Mouse (Mus musculus): ENCODE results near the gene Spryd7. TPM values are rescaled to one million over a fixed set of nuclear protein-coding genes. Genes with fewer than 3 reads are reported as not detected.
"Not testable (repeated sequence)": the region's sequence is repeated elsewhere in the genome, so short reads cannot be mapped to it uniquely, and the experiment has no call there.

Spryd7 gene
- polyA plus RNA-seq, 1 experiment from 2014 or later = 39.8 TPM

DNA sequence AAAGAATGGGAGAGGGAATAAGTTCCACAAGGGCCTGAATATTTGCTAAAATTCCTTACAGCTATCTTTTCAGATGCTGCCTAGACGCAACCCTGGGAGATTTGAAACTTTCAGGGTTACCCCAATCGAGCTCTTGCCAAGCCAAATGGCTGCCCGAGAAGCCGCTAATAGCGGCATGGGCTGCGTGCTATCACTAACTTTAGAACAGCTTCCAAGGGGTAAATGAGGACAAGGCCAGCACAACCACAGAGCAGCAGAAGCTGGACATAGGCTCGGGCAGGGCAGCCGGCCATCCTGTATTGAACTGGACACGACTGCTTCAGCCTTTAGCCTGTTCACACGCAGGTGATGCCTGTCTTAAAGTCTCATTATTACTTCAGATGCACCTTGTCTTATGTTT is 18.4 kb upstream of the Spryd7 start:
- H3K9me3 ChIP-seq = no peaks in the 10 kb centered on the region; the same call in 1 of the 2 replicates
- no peaks in the 10 kb centered on the region for H3K36me3 ChIP-seq
- ATAC-seq (replicated peaks) = no peak
- H3K27ac ChIP-seq (replicated peaks) = no peak overlapping the region
- no peaks in the 10 kb centered on the region for H3K4me1 ChIP-seq
- H3K27me3 ChIP-seq = no peaks in the 10 kb centered on the region
- WGBS = 87% methylated on average over 10 of the region's 10 CpGs
- H3K4me3 ChIP-seq = no peak overlapping the region
- no peak overlapping the region for H3K4me2 ChIP-seq (replicated peaks)
- H3K9ac ChIP-seq (replicated peaks) = no peak overlapping the region

DNA sequence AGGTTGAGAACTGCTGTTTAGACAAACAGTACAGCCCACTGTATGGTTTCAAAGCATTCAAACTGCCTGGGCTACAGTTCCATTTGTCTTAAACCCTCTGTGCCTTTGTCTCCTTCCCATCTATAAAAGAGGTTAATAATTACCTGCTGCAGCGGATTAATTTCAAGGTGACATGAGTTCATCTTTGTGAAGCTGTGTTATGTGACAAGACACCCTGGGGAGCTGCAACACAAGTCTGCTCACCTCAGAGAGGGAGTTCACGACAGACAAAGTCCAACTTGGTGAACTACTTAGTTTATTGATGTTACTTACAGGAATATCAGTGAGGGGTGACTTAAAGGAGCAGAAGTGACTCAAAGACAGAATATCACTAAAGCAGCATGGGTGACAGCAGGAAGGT is 15.4 kb upstream of the Spryd7 start:
- ATAC-seq (replicated peaks) = no peak
- Histone ChIP-seq H3K4me2 (replicated peaks) (no peak overlapping the region), H3K4me1 (no peaks in the 10 kb centered on the region), H3K27ac (replicated peaks) (no peak overlapping the region), H3K9ac (replicated peaks) (no peak overlapping the region), H3K4me3 (no peak overlapping the region), H3K27me3 (no peaks in the 10 kb centered on the region), H3K9me3 (no peaks in the 10 kb centered on the region), H3K36me3 (no peaks in the 10 kb centered on the region)
- WGBS = 63% methylated on average over 2 of the region's 2 CpGs

DNA sequence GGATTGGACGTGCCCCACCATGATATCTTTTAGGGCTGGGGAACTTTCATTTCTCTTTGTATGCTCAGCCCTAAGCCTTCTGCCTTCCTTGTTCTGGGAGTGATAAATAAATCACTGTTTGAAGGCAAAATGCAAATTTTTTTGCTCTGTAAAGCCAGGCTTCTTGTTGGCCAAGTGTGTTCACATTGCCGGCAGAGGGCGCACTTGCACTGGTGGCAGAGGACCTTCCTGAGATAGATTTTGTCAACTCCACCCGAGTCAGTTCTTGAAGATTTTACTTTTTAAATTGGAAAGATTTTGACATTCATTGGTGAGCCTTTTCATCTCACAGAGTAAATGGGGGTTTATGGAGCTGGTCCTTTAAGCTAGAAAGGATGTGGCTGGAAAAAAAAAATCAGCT is 14.7 kb upstream of the Spryd7 start:
- no peaks in the 10 kb centered on the region for H3K27me3 ChIP-seq
- H3K9ac ChIP-seq (replicated peaks) = no peak overlapping the region
- H3K27ac ChIP-seq (replicated peaks) = no peak overlapping the region
- no peaks in the 10 kb centered on the region for H3K4me1 ChIP-seq
- no peak for ATAC-seq (replicated peaks)
- H3K4me2 ChIP-seq (replicated peaks) = no peak overlapping the region
- 12% methylated on average over 4 of the region's 4 CpGs for WGBS
- no peak overlapping the region for H3K4me3 ChIP-seq
- H3K9me3 ChIP-seq = no peaks in the 10 kb centered on the region
- H3K36me3 ChIP-seq = no peaks in the 10 kb centered on the region

DNA sequence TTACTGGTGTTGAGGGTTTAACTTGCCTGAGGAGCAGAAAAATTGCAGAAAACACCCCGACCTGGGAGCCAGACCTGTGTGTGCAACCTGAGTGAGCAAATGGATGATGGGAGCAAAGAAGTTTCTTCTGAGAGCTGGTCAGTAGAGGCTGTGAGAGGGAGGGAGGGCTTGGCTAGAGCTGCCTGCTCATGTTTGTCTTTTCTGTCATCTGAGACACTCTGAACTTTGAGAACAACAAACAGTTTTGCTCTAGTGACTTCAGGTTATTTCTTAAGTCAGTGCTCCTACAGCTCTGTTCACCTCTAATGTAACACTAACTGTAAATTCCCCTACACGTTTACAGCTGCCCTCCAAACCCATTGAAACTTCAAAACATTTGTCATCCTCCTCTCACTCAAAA is 12.7 kb upstream of the Spryd7 start:
- no peak for ATAC-seq (replicated peaks)
- Histone ChIP-seq H3K27me3 (no peaks in the 10 kb centered on the region), H3K9me3 (no peaks in the 10 kb centered on the region), H3K27ac (replicated peaks) (no peak overlapping the region), H3K4me3 (no peak overlapping the region), H3K4me2 (replicated peaks) (no peak overlapping the region), H3K9ac (replicated peaks) (no peak overlapping the region), H3K4me1 (no peaks in the 10 kb centered on the region), H3K36me3 (no peaks in the 10 kb centered on the region)
- WGBS = 69% methylated on average over 2 of the region's 2 CpGs

DNA sequence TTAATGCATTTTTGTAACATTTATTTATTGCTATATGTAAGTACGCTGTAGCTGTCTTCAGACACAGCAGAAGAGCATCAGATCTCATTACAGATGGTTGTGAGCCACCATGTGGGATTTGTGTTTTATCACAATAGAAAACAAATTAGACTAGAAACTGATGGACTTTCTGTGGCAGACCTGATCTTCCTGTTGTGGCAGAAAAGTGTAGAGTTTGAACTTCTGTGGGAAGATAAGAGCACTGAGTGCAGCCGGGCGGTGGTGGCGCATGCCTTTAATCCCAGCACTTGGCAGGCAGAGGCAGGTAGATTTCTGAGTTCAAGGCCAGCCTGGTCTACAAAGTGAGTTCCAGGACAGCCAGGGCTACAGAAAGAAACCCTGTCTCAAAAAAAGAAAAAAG is 9.5 kb upstream of the Spryd7 start:
- H3K4me3 ChIP-seq; ATAC-seq (replicated peaks); H3K4me2 ChIP-seq (replicated peaks); H3K4me1 ChIP-seq; H3K9me3 ChIP-seq; H3K36me3 ChIP-seq; H3K27me3 ChIP-seq; H3K9ac ChIP-seq (replicated peaks); H3K27ac ChIP-seq (replicated peaks): not testable (repeated sequence)
- WGBS = 98% methylated on average over 4 of the region's 4 CpGs

DNA sequence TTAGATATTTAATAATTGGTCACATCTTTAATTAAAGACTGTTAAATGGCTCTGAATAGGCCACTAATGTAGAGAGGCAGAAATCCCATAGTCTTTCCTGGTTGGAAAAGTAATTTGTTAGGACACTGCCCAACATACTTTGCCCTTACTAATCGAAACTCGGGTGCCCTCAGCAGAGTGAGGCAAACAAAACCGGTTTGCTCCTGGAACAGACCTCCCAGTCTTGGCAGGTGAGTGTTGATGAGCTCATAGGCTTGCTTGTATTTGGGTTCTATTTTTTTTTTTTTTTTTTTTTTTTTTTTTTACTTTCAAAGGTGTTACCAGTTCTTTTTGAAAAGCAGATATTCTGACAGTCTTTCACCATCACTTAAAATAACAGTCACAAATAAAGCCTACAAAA is 3.2 kb upstream of the Spryd7 start:
- Histone ChIP-seq H3K4me1 (peaks cover 15% of the 10 kb centered on the region; the same call in 1 of the 2 replicates), H3K27ac (replicated peaks) (no peak overlapping the region), H3K9ac (replicated peaks) (no peak overlapping the region), H3K4me3 (no peak overlapping the region), H3K36me3 (no peaks in the 10 kb centered on the region), H3K9me3 (no peaks in the 10 kb centered on the region), H3K4me2 (replicated peaks) (no peak overlapping the region), H3K27me3 (no peaks in the 10 kb centered on the region)
- ATAC-seq (replicated peaks) = no peak
- 77% methylated on average over 3 of the region's 3 CpGs for WGBS

DNA sequence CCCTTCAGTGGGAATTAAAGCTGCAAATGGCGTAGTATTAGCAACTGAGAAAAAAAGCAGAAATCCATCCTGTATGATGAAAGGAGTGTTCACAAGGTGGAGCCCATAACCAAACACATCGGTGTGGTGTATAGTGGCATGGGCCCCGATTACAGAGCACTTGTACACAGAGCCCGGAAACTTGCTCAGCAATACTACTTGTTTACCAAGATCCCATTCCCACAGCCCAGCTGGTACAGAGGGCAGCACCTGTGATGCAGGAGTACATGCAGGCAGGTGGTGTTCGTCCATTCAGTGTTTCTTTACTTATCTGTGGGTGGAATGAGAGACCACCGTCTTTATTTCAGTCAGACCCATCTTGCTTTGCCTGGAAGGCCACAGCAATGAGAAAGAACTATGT is 2.2 kb upstream of the Spryd7 start:
- Histone ChIP-seq H3K27me3 (no peaks in the 10 kb centered on the region), H3K4me3 (no peak overlapping the region), H3K27ac (replicated peaks) (no peak overlapping the region), H3K9ac (replicated peaks) (no peak overlapping the region), H3K4me2 (replicated peaks) (no peak overlapping the region), H3K9me3 (no peaks in the 10 kb centered on the region), H3K36me3 (no peaks in the 10 kb centered on the region), H3K4me1 (peaks cover 16% of the 10 kb centered on the region; the same call in 1 of the 2 replicates)
- 93% methylated on average over 6 of the region's 6 CpGs for WGBS
- ATAC-seq (replicated peaks) = no peak

DNA sequence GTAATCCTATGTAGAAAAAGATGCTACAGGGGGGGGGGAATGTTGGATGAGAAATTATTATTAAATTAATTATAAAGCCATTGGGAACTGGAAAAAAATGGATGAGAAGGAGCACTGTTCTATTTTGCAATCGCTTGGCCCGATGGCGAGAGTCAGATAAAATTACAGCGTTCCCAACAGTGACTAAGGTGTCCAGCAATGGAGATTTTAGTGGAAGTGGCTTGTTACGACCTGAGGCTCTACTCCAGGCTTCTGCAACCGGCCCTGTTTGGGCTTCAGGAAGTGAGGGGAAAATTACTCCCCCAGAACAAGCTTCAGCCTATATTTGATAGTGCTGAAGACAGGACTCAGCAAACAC is 776 bp downstream of the Spryd7 start:
- no peaks in the 10 kb centered on the region for H3K9me3 ChIP-seq
- WGBS = 7% methylated on average over 6 of the region's 6 CpGs

DNA sequence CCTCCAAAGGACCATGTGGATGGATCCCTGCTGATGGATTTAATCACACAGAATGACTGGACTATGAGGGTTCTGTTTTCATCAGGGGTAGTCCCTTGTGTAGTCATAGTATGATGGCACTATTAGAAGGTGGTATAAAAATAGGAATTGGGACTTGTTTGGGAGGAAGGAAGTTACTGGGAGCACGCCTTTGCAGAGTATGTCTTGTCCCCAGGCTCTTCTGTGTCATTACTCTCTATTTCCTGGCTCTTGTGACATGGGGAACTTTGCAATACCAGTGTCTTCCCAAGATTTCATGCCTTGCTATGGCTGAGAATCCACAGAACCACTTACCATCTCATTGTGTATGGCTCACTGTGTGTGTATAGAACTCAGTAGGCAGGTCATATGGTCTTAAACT is 8.1 kb downstream of the Spryd7 start:
- 88% methylated on average over 1 of the region's 1 CpGs for WGBS

More for the DNA sequence above, 776 bp downstream of the Spryd7 start:
- H3K4me3 ChIP-seq = peak overlapping the region; percentile 83
- H3K4me2 ChIP-seq (replicated peaks) = peak overlapping the region; percentile 87
- ATAC-seq (replicated peaks) = no peak
- peak overlapping the region; percentile 85 for H3K27ac ChIP-seq (replicated peaks)
- H3K4me1 ChIP-seq = peaks cover 16% of the 10 kb centered on the region; the same call in 1 of the 2 replicates
- H3K9ac ChIP-seq (replicated peaks) = peak overlapping the region; percentile 87
- H3K36me3 ChIP-seq = no peaks in the 10 kb centered on the region
- no peaks in the 10 kb centered on the region for H3K27me3 ChIP-seq

DNA sequence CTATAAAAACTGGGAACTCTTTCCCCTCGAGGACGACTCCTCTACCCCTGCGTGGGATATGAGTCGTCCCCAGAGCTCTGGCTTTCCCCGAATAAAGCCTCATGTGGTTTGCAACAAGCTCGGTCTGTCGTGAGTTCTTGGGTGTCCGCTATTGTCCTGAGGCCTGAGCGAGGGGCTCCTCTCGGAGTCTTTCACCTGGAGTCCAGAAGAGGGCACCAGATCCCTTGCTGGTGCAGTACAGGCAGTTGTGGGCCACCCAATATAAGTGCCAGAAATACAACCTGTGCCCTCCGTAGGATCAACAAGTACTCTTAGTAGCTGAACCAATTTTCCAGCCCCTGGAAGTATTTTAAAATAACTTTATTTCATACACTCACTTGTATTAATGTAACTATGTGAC is 18.9 kb downstream of the Spryd7 start:
- H3K27ac ChIP-seq (replicated peaks); H3K9ac ChIP-seq (replicated peaks); H3K9me3 ChIP-seq; ATAC-seq (replicated peaks); H3K4me1 ChIP-seq; H3K27me3 ChIP-seq; H3K4me2 ChIP-seq (replicated peaks); H3K4me3 ChIP-seq: not testable (repeated sequence)
- 82% methylated on average over 11 of the region's 11 CpGs for WGBS
- H3K36me3 ChIP-seq = peaks cover 12% of the 10 kb centered on the region

More for the DNA sequence above, 8.1 kb downstream of the Spryd7 start:
- no peaks in the 10 kb centered on the region for H3K9me3 ChIP-seq
- H3K36me3 ChIP-seq = peaks cover 14% of the 10 kb centered on the region
- no peak for ATAC-seq (replicated peaks)
- no peak overlapping the region for H3K9ac ChIP-seq (replicated peaks)
- no peak overlapping the region for H3K4me2 ChIP-seq (replicated peaks)
- H3K27me3 ChIP-seq = no peaks in the 10 kb centered on the region
- H3K27ac ChIP-seq (replicated peaks) = no peak overlapping the region
- no peak overlapping the region for H3K4me3 ChIP-seq
- H3K4me1 ChIP-seq = no peaks in the 10 kb centered on the region

DNA sequence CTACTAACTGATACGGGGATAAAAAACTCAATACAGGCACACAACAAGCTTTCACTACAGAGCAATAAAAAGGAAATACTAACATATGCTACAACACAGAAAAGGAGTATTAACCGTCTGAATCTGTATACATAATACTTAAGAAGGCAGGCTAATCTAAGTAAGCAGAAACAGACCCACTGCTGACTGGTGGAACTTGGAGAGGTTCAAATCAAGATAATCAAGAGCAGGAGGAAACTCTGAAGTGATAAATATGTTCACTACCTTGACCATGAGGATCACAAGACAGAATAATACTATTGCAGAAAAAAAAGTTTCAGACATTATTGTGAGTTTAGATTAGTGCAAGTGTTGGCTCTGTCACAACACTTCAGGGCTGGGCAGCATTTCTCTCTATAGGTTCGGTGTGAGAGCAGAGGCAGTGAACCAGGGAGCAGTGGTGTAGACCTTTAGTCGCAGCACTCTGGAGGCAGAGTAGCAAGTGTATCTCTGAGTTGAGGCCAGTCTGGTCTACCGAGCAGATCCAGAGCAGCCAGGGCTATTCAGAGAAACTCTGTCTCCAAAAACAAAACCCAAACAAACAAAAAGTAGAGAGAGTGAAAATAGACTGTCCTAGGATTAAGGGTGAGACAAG is 19.9 kb downstream of the Spryd7 start:
- no peak overlapping the region for H3K27ac ChIP-seq (replicated peaks)
- H3K4me3 ChIP-seq = no peak overlapping the region
- H3K27me3 ChIP-seq = no peaks in the 10 kb centered on the region
- no peaks in the 10 kb centered on the region for H3K9me3 ChIP-seq
- no peak for ATAC-seq (replicated peaks)
- H3K4me2 ChIP-seq (replicated peaks) = no peak overlapping the region
- 91% methylated on average over 5 of the region's 5 CpGs for WGBS
- no peak overlapping the region for H3K9ac ChIP-seq (replicated peaks)
- peaks cover 12% of the 10 kb centered on the region for H3K36me3 ChIP-seq
- H3K4me1 ChIP-seq = no peaks in the 10 kb centered on the region

DNA sequence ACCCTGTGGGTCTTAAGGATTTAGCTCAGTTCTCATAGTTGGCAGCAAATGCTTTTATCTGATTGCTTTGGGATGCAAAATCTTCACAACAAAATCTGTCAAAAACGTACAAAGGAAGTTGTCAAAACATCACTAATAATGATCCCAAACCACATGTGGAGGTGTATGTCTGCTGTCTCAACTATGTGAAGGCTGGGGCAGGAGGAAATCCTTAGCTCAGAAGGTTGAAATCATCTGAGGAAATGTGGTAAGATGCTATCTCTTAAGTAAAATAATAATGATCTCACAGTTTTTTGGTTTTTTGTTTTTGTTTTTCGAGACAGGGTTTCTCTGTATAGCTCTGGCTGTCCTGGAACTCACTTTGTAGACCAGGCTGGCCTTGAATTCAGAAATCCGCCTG is 20.9 kb downstream of the Spryd7 start:
- Histone ChIP-seq H3K9ac (replicated peaks) (no peak overlapping the region), H3K4me3 (no peak overlapping the region), H3K27ac (replicated peaks) (no peak overlapping the region), H3K27me3 (no peaks in the 10 kb centered on the region), H3K36me3 (peaks cover 12% of the 10 kb centered on the region), H3K4me2 (replicated peaks) (no peak overlapping the region), H3K9me3 (no peaks in the 10 kb centered on the region), H3K4me1 (no peaks in the 10 kb centered on the region)
- no peak for ATAC-seq (replicated peaks)
- WGBS = 93% methylated on average over 3 of the region's 3 CpGs

DNA sequence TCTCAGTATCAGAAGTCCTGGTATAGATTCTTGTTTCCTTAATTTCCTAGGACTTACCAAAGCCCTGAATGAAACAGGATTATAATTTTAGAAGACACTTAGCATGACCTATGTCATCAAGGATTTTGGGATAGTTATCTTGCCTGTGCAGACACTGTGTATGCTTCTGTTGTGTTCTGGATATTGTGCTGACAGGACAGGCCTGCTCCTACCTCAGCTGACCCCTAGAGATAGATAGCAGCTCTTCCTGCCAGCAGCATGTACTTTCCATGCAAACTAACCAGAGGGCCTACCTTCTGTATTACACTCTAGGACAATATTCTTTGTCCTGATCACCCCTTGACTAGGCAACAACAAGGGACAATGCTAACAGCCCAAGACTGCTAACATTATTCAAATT is 25.7 kb downstream of the Spryd7 start:
- Histone ChIP-seq H3K27me3 (no peaks in the 10 kb centered on the region), H3K4me3 (no peak overlapping the region), H3K4me2 (replicated peaks) (no peak overlapping the region), H3K27ac (replicated peaks) (no peak overlapping the region), H3K9me3 (no peaks in the 10 kb centered on the region), H3K9ac (replicated peaks) (no peak overlapping the region), H3K4me1 (no peaks in the 10 kb centered on the region), H3K36me3 (peaks cover 12% of the 10 kb centered on the region)
- no peak for ATAC-seq (replicated peaks)
